Mouse (Mus musculus): ENCODE measurements at regions not wholly inside any gene's neighbourhood (a gene's known extent, or its start where the extent isn't known, plus 50 kb on each side); places are given as distances from the start of the nearest gene placed in this dataset.

DNA sequence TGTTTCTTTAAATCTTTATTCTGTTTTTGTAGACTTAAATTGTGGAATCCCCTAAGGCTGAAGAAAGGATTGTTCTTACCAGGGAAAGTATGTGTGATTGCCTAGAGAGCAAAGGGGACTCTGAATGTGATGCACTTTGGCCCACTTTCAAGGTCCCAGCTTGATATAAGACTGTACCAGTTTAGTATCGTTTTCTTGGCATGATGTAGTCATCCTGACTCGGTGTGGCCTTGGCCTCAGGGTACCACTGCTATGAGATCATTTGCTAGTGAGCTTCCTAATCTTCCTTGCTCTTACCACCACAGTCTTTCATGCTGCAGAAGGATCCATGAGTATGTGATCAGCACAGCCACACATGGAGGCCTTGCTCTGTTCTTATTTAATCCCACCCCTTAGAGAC lies 302.2 kb downstream of the Ostf1 start:
- no peak for TF ChIP-seq CTCF (IDR thresholded peaks at IDR 0.05; ENCODE audit: control insufficient read depth, insufficient read depth, insufficient read length)
- no peak for TF ChIP-seq MAX (IDR thresholded peaks at IDR 0.05)
- TF ChIP-seq USF1 (IDR thresholded peaks at IDR 0.05; ENCODE audit: low read depth): no peak
- no peak for TF ChIP-seq CEBPB (IDR thresholded peaks at IDR 0.05; ENCODE audit: low read depth)
- TF ChIP-seq MYOD1 (IDR thresholded peaks at IDR 0.05; ENCODE audit: control insufficient read depth, insufficient read length, low read depth): no peak
- TF ChIP-seq FOSL1 (IDR thresholded peaks at IDR 0.05; ENCODE audit: insufficient read depth, low read length, poor library complexity, severe bottlenecking): no peak
